Mouse (Mus musculus) yolk sac, embryonic 10.5 days (tissue): ENCODE measurements around the gene Adnp.
A peak's percentile ranks its signal among the peaks of the same experiment; 100 is the strongest.

Experiments used
- DNase-seq: peaks from one replicate; pipeline ENCODE4 v3.0.0-alpha.2; 2017; ENCODE audit warnings: low spot score

The Adnp gene

GRCm38 (mm10) chr2:168156361-168156760, 50.6 kb downstream of the Adnp start:
- no peak for DNase-seq

DNA sequence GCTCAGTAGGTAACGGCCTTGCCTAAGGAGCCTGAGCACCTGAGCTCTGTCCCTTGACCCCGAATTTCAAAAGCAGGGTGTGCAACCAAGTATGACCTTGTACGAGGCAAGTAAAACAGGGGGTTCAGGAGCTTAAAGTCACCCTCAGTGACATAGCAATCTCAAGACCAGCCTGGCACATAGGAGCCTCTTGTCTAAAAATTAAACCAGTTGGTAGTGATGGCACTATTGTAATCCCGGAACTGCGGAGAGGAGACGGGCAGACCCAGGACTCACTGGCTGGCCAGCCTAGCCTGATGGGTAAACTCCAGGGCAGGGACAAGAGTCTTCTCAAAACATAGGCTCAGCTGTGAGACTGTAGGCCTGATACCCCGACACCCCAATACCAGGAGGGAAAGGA, 51.2 kb downstream of the Adnp start:
- DNase-seq = no peak

DNA sequence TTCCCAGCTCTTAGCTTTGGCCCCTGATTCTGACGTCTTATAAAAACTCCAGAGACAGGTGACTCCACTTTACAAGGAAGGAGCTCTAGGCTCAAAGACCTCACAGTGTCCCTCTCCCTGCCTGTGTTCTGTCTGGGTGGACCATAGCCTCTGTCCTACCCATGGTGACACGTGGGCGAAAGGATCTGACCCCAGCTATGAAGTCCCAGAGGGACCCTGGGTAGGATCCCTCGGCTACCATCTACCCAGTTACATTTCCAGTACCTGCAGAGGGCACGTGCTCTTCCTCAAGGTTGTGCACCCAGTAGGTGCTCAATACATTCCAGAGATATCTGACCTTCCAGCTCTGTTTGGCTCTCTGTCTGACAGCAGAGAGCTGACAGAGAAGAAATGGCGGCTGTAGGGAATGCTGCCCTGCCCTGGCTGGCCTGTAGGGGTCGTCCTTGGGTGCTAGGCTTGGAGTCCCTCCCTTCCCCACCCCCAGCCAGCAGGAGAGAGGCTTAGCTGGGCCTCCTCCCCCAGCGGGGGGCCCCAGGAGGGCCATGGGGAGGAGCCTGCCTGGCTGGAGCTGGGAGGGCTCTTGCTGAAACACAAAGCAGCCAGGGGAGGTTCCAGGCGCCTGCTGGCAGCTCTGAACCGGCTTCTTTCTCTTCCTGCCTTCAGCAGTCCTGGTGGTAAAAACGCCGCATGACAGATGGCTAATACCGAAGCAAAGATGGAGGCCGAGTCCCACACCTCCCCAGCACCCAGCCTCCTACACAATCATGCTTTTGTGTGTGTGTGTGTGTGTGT, 52.6 kb downstream of the Adnp start:
- DNase-seq = peak; percentile 98

DNA sequence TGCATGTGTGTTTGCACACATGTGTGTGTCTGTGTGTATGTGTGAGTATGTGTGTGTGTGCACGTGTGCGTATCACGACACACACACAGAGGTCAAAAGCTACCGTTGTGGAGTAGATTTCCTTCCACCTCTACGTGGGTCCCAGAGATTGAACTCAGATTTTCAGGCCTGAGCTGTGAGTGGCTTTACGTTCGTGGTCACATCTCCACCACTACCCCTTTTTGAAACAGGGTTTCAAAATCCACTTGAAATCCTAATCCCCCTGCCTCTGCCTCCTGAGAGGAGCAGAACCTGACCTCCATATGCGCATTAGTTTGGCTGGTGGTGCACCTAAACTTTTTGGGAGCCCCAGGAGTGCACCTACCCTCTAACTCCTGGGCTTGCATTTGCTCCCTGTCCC, 57.7 kb downstream of the Adnp start:
- DNase-seq = no peak

DNA sequence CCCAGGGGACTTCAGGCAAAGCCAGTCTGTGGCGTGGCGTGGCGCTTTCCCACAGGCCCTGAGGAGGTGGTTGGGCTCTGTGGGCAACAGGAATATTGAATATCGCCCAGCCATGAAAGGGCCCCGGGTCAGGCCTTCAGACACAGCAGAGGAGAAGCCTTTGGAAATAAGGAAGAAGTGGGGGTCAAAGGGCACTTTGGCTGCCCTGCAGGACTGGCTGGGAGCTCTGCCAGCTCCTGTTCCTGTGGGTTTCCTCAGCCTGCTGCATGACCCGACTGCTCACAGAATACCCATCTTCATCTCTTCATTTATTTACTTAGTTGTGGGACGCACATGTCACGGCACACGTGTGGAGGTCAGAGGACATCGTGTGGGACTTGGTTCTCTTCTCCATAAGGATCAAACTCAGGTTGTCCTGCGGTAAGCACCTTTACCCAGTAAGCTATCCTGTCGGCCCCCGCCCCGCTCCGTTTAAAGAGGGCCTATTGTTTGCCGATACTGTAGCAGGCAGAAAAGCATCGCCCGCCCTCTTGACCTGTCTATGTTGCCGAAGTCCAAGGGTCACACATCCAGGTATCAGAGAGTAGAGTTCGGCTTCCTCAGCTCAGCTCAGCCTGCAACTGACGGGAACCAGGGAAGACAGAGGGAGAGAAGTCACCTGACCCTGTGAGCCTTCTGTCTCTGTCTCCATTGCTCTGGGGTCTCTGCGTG, 59.0 kb downstream of the Adnp start:
- DNase-seq = peak; percentile 90

GRCm38 (mm10) chr2:168145437-168145836, 61.5 kb downstream of the Adnp start:
- peak; percentile 47 for DNase-seq

GRCm38 (mm10) chr2:168143794-168144193, 63.1 kb downstream of the Adnp start:
- DNase-seq = no peak

GRCm38 (mm10) chr2:168137161-168137560, 69.8 kb downstream of the Adnp start:
- DNase-seq = no peak
